12 mouse cellular contexts compared by ENCODE assay signal in the genomic region with DNA sequence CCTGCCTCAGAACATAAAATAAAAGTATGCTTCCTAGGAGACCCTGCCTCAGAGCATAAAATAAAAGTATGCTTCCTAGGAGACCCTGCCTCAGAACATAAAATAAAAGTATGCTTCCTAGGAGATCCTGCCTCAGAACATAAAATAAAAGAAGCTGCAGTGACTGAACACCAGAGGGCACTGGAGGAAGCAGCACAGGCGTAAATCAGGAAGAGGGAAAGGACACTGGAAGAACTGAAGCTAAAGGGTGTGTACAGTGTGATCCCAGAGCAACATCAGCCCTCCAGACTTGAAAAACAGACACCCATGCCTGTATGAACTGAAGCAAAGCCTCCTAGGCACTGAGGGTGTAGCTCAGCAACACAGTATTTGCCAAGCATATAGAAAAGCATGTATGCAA. TPM values are rescaled to one million over a fixed set of nuclear protein-coding genes. Genes with fewer than 3 reads are reported as not detected.
A peak's percentile ranks its signal among the peaks of the same experiment; 100 is the strongest.
DNase-seq lines count a peak whose midpoint lies in the region; ATAC-seq and TF ChIP-seq lines count a peak whose summit lies in the region.
"Had no signal": no experiment of that assay in that cellular context is flagged by ENCODE, and none has a peak within 500 bp of the region (broad histone marks: within the 10 kb centered on the region; RNA-seq: fewer than 3 reads in every experiment).

No protein-coding gene starts in this region.

- 0 out of 2 replicates have a peak, but pooled peaks have one; percentile 36 for ATAC-seq in cerebellum, adult (ENCODE audit: insufficient number of reproducible peaks, low FRiP score, low TSS enrichment)
- ATAC-seq in liver, embryonic 14.5 days (ENCODE audit: insufficient read depth): no peak
- no peak for ATAC-seq in liver, embryonic 12.5 days
- no peak for ATAC-seq in forebrain, embryonic 11.5 days (replicated peaks; ENCODE audit: low FRiP score)

- TF ChIP-seq EP300 in liver, embryonic 14.5 days (IDR thresholded peaks at IDR 0.05; ENCODE audit: low read depth): no peak

- H3K27me3 ChIP-seq in liver, embryonic 14.5 days (ENCODE audit: control insufficient read depth, insufficient read depth, low read length): no peaks in the 10 kb centered on the region
- H3K27me3 ChIP-seq in liver, embryonic 12.5 days (replicated peaks): no peaks in the 10 kb centered on the region
- no peaks in the 10 kb centered on the region for H3K27me3 ChIP-seq in forebrain, embryonic 11.5 days (ENCODE audit: control insufficient read depth, insufficient read depth, low read length)
- H3K27me3 ChIP-seq: limb, embryonic 12.5 days had no signal

- H3K9ac ChIP-seq in liver, embryonic 14.5 days (replicated peaks): no peak overlapping the region
- H3K9ac ChIP-seq in liver, embryonic 12.5 days: no peak overlapping the region
- no peak overlapping the region for H3K9ac ChIP-seq in forebrain, embryonic 11.5 days (ENCODE audit: low read length)
- H3K9ac ChIP-seq: limb, embryonic 12.5 days had no signal

- no peak for DNase-seq in cerebellum, adult 9-11 months
- no peak for DNase-seq in liver, embryonic 14.5 days (ENCODE audit: low read depth in 3 of 3, low spot score in 3 of 3)
- peak; percentile 44 for DNase-seq in ZHBTc4 (ENCODE audit: low read depth, low spot score)
- peak; percentile 26 for DNase-seq in naive thymus-derived CD4-positive, alpha-beta T cell, adult 2 months (ENCODE audit: low read depth)
- DNase-seq in left cerebral cortex, postnatal 4 days: no peak
- DNase-seq in forebrain, embryonic 11.5 days (ENCODE audit: low spot score): no peak
- DNase-seq: adrenal gland, postnatal 25 days; B cell, adult 2 months; kidney, postnatal 10 days had no signal

- H3K9me3 ChIP-seq in liver, embryonic 14.5 days (ENCODE audit: control insufficient read depth, low read length): no peaks in the 10 kb centered on the region
- H3K9me3 ChIP-seq in liver, embryonic 12.5 days (replicated peaks): no peaks in the 10 kb centered on the region
- no peaks in the 10 kb centered on the region for H3K9me3 ChIP-seq in forebrain, embryonic 11.5 days (ENCODE audit: control insufficient read depth, low read length)
- H3K9me3 ChIP-seq: limb, embryonic 12.5 days had no signal

- peak; percentile 55 for TF ChIP-seq CTCF in liver, embryonic 14.5 days (IDR thresholded peaks at IDR 0.05; ENCODE audit: low read depth)

- intact Hi-C loops in left cerebral cortex, postnatal 4 days (cut with DNase I): no loop called here

- no peaks in the 10 kb centered on the region for H3K4me1 ChIP-seq in liver, embryonic 14.5 days (replicated peaks; ENCODE audit: control insufficient read depth in 2 of 2, insufficient read depth in 2 of 2, low read length in 1 of 2)
- no peaks in the 10 kb centered on the region for H3K4me1 ChIP-seq in liver, embryonic 12.5 days
- H3K4me1 ChIP-seq in forebrain, embryonic 11.5 days (replicated peaks; ENCODE audit: control insufficient read depth, insufficient read depth, low read length): no peaks in the 10 kb centered on the region
- H3K4me1 ChIP-seq: limb, embryonic 12.5 days had no signal

- no peak overlapping the region for H3K4me3 ChIP-seq in liver, embryonic 14.5 days (ENCODE audit: insufficient read depth in 1 of 2, low read depth in 2 of 2, low read length in 2 of 2)
- no peak overlapping the region for H3K4me3 ChIP-seq in liver, embryonic 12.5 days
- no peak overlapping the region for H3K4me3 ChIP-seq in forebrain, embryonic 11.5 days (ENCODE audit: low read depth, low read length)
- H3K4me3 ChIP-seq: limb, embryonic 12.5 days had no signal

- 40% methylated on average over 1 of the region's 1 CpGs for WGBS in liver, embryonic 14.5 days (ENCODE audit: insufficient replicate concordance)
- 31% methylated on average over 1 of the region's 1 CpGs for WGBS in liver, embryonic 12.5 days (ENCODE audit: insufficient replicate concordance)
- WGBS in forebrain, embryonic 11.5 days: 40% methylated on average over 1 of the region's 1 CpGs

- peaks cover 12% of the 10 kb centered on the region for H3K36me3 ChIP-seq in liver, embryonic 14.5 days (replicated peaks; ENCODE audit: control insufficient read depth, insufficient read depth, low read depth)
- H3K36me3 ChIP-seq in liver, embryonic 12.5 days: peaks cover 59% of the 10 kb centered on the region
- no peaks in the 10 kb centered on the region; the same call in 1 of the 2 replicates for H3K36me3 ChIP-seq in forebrain, embryonic 11.5 days (ENCODE audit: control insufficient read depth, insufficient read depth, low read length)

- no peak overlapping the region for H3K27ac ChIP-seq in liver, embryonic 14.5 days
- no peak overlapping the region for H3K27ac ChIP-seq in liver, embryonic 12.5 days
- no peak overlapping the region for H3K27ac ChIP-seq in forebrain, embryonic 11.5 days (ENCODE audit: low read depth, low read length)
- H3K27ac ChIP-seq: limb, embryonic 12.5 days had no signal

- no peak overlapping the region for H3K4me2 ChIP-seq in liver, embryonic 14.5 days (ENCODE audit: low read depth)
- no peak overlapping the region for H3K4me2 ChIP-seq in liver, embryonic 12.5 days
- H3K4me2 ChIP-seq in forebrain, embryonic 11.5 days (ENCODE audit: low read depth, low read length, severe bottlenecking): no peak overlapping the region
- H3K4me2 ChIP-seq: limb, embryonic 12.5 days had no signal

RNA-seq across cellular contexts. Expression of a gene that starts 12.5 kb away (rescaled TPM):
- 4.0 and 8.7 TPM in 2 replicates for polyA plus RNA-seq in liver, embryonic 14.5 days (2012; rRNA removed)
- 41.8 and 45.7 TPM in 2 replicates for polyA plus RNA-seq in liver, embryonic 14.5 days (2014; fragmentation: Nextera tagmentation; extraction: Ambion mirVana)
- polyA plus RNA-seq in liver, embryonic 12.5 days (2016; fragmentation: Nextera tagmentation; extraction: Ambion mirVana): 47.1 and 48.3 TPM in 2 replicates
- 10 to 100 TPM; 47.3 to 55.0 TPM for total RNA-seq in left cerebral cortex, postnatal 4 days (2021)
- 76.1 and 78.4 TPM in 2 replicates for polyA plus RNA-seq in forebrain, embryonic 11.5 days (2014; fragmentation: Nextera tagmentation; extraction: Ambion mirVana)

RNA-seq across cellular contexts. Expression of a gene that starts 26.8 kb away (rescaled TPM):
- polyA plus RNA-seq in liver, embryonic 14.5 days (2012; rRNA removed): 27.0 and 32.1 TPM in 2 replicates
- 65.1 and 65.2 TPM in 2 replicates for polyA plus RNA-seq in liver, embryonic 14.5 days (2014; fragmentation: Nextera tagmentation; extraction: Ambion mirVana)
- polyA plus RNA-seq in liver, embryonic 12.5 days (2016; fragmentation: Nextera tagmentation; extraction: Ambion mirVana): 58.8 and 58.9 TPM in 2 replicates
- total RNA-seq in left cerebral cortex, postnatal 4 days (2021): 10 to 100 TPM; 63.3 to 68.5 TPM
- 170 and 179 TPM in 2 replicates for polyA plus RNA-seq in forebrain, embryonic 11.5 days (2014; fragmentation: Nextera tagmentation; extraction: Ambion mirVana)

Comparison
In these comparisons a context has a peak if more than half of its experiments do, and no peak if none do; other contexts are left out.
1. DNase-seq: peak in ZHBTc4 (single experiment) and naive thymus-derived CD4-positive, alpha-beta T cell, adult 2 months (single experiment); none in cerebellum, adult 9-11 months (single experiment), liver, embryonic 14.5 days (0 of 3), left cerebral cortex, postnatal 4 days (single experiment) and forebrain, embryonic 11.5 days (single experiment).